Mouse (Mus musculus): ENCODE results near the gene Cox7a2l.

GRCm38 (mm10) chr17:83565506-83565905 is 48.4 kb upstream of the Cox7a2l start:
- TF ChIP-seq GATA1 (IDR thresholded peaks at IDR 0.05; ENCODE audit: low read length) (no peak), TAL1 (IDR thresholded peaks at IDR 0.05; ENCODE audit: low read length) (no peak)
